Mouse (Mus musculus) CH12.LX (cell line): ENCODE results near the gene Cnrip1. TPM values are rescaled to one million over a fixed set of nuclear protein-coding genes. Genes with fewer than 3 reads are reported as not detected.

Source experiments
- DNase-seq: peaks from one replicate; pipeline ENCODE4 v3.0.0-alpha.2; 2013; ENCODE audit errors: extremely low read depth
- H3K27ac ChIP-seq: 2 replicates; pipeline ENCODE4 v1.5.1; 2012; ENCODE audit warnings: low read depth, mild to moderate bottlenecking, control low read depth, moderate library complexity; ENCODE audit not compliant: insufficient read depth
- H3K27me3 ChIP-seq: replicated peaks from 2 replicates; pipeline ENCODE3; 2012; ENCODE audit warnings: inconsistent platforms
- H3K36me3 ChIP-seq, 2 experiments: replicated peaks in 1 of 2; 2 replicates each; pipeline versions ENCODE3 to v1.6.1; 2012; ENCODE audit warnings: inconsistent platforms in 1 of 2, low read length in 1 of 2, mild to moderate bottlenecking in 1 of 2, mixed read lengths in 1 of 2, moderate library complexity in 1 of 2; ENCODE audit not compliant: control insufficient read depth in 1 of 2, insufficient read depth in 1 of 2
- H3K4me1 ChIP-seq, 2 experiments: 2 replicates each; pipeline ENCODE4 v1.6.1; 2012; ENCODE audit warnings: inconsistent platforms in 1 of 2, moderate library complexity in 1 of 2; ENCODE audit not compliant: insufficient read depth in 2 of 2, control insufficient read depth in 1 of 2
- H3K4me2 ChIP-seq: 2 replicates; pipeline ENCODE4 v1.6.1; 2012; ENCODE audit warnings: low read depth, mild to moderate bottlenecking, control low read depth; ENCODE audit not compliant: poor library complexity, insufficient read depth, severe bottlenecking
- H3K4me3 ChIP-seq, 3 experiments: fragments of 150-350 bp in 1 of 3; sonication (generic) in 1 of 3; replicated peaks in 1 of 3; 2 replicates each; pipeline versions ENCODE3 to v1.5.1; 2011 to 2012; ENCODE audit warnings: low read depth in 2 of 3, low read length in 2 of 3, mild to moderate bottlenecking in 2 of 3, moderate library complexity in 2 of 3, control low read depth in 1 of 3, improper control_type of control experiment in 1 of 3, inconsistent platforms in 1 of 3, mixed read lengths in 1 of 3; ENCODE audit not compliant: poor library complexity in 1 of 3
- H3K79me2 ChIP-seq: replicated peaks from 2 replicates; pipeline ENCODE4 v1.6.1; 2012; ENCODE audit warnings: mild to moderate bottlenecking, moderate library complexity; ENCODE audit not compliant: control insufficient read depth, poor library complexity, insufficient read depth, severe bottlenecking; ENCODE audit errors: extremely low read depth
- H3K9ac ChIP-seq: 2 replicates; pipeline ENCODE4 v1.6.1; 2012; ENCODE audit warnings: low read depth, mild to moderate bottlenecking, control low read depth, moderate library complexity; ENCODE audit not compliant: insufficient read depth
- H3K9me3 ChIP-seq: replicated peaks from 2 replicates; pipeline ENCODE3; 2012; ENCODE audit warnings: low read length, inconsistent platforms, mixed read lengths
- CHD2 ChIP-seq: IDR thresholded peaks from 2 replicates; pipeline ENCODE4 v1.6.1; 2011; ENCODE audit warnings: low read length, improper control_type of control experiment
- KAT2A ChIP-seq: IDR thresholded peaks from 2 replicates; pipeline ENCODE4 v1.6.1; 2012; ENCODE audit warnings: low read length, improper control_type of control experiment, inconsistent platforms; ENCODE audit not compliant: insufficient replicate concordance
- NRF1 ChIP-seq: IDR thresholded peaks from 2 replicates; pipeline ENCODE4 v1.6.1; 2014; ENCODE audit warnings: low read depth, mild to moderate bottlenecking, inconsistent platforms, low read length, improper control_type of control experiment, moderate library complexity
- RAD21 ChIP-seq: IDR thresholded peaks from 2 replicates; pipeline ENCODE4 v1.6.1; 2011; ENCODE audit warnings: low read depth, mild to moderate bottlenecking, low read length, improper control_type of control experiment, moderate library complexity
- RCOR1 ChIP-seq: conservative IDR thresholded peaks from 2 replicates; pipeline ENCODE4 v1.6.1; 2012; ENCODE audit warnings: low read depth, mild to moderate bottlenecking, inconsistent platforms, low read length, improper control_type of control experiment
- SMC3 ChIP-seq: IDR thresholded peaks from 2 replicates; pipeline ENCODE4 v1.6.1; 2011; ENCODE audit warnings: low read depth, low read length, improper control_type of control experiment
- USF1 ChIP-seq: IDR thresholded peaks from 2 replicates; pipeline ENCODE4 v1.6.1; 2014; ENCODE audit warnings: low read depth, mild to moderate bottlenecking, inconsistent platforms, low read length, improper control_type of control experiment
- dilution Hi-C: fragments of 300-500 bp; cut with MboI; formaldehyde crosslinking; loops from 2 replicates; pipeline ENCODE4 v1.14.3; 2020; ENCODE audit warnings: low sequenced_read_pairs; ENCODE audit not compliant: extremely low pct_unique_long_range_greater_than_20kb, extremely low pct_ligation_motif_present
- in situ Hi-C: fragments of 300-500 bp; cut with MboI; formaldehyde crosslinking; loops from 3 replicates; pipeline ENCODE4 v1.14.3; 2019; ENCODE audit warnings: low sequenced_read_pairs, low pct_ligation_motif_present, low pct_unique_long_range_greater_than_20kb, mixed read lengths
- polyA plus RNA-seq: library from polyadenylated mRNA; unstranded; fragments of >175 nt; gene quantifications from 2 replicates; pipeline ENCODE4 v1.2.1, GENCODE M21; 2012; ENCODE audit warnings: low read depth; ENCODE audit not compliant: insufficient read length
- total RNA-seq, 2 experiments: library from RNA; depleted of rRNA; stranded (reverse); fragments of 300-350 nt in 1 of 2; fragments of >200 nt in 1 of 2; gene quantifications; 2 replicates each; pipeline ENCODE4 v1.2.3; 2012 to 2014

Gene Cnrip1
- total and polyA plus RNA-seq, 3 experiments, result not detected

DNA sequence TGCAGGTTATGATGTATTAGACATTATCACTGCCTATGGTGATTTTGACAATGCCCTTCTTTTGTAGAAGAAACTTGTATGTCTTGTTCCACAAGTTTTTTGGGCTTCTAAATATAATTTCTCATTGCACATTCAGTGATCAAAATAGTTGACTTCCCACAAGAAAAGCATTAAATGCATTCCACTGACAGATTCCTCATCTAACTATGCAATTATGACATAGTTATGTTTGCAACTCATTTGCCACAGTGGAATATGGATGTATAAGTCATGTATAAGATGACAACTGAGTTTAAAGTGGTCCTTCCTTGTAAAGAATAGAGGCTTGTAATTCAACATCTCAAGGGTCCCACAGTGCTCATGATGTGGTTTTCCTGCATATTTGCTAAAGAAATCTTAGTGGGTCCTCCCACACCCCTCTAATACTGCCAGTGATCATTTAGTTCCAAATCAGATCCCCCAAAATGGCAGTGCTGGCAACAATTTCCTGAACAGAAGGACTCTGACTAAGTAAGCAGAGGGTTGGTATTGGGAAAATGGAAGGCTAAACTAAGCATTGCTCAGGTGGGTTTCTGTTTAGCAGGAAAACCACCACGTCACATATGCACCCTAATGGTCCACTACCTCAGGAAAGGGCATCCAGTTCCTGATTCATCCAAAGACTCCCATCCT is 61.2 kb downstream of the Cnrip1 start:
- Histone ChIP-seq H3K4me2 (no peak overlapping the region), H3K27ac (no peak overlapping the region), H3K79me2 (no peaks in the 10 kb centered on the region), H3K27me3 (no peaks in the 10 kb centered on the region), H3K4me3 (no peak overlapping the region), H3K9ac (no peak overlapping the region), H3K9me3 (peaks cover 4% of the 10 kb centered on the region), H3K36me3 (no peaks in the 10 kb centered on the region), H3K4me1 (peaks cover 0 to under 1% of the 10 kb centered on the region in 2 experiments; a peak in 1 of 4 replicates)
- TF ChIP-seq SMC3, result no peak
- TF ChIP-seq NRF1, result no peak
- TF ChIP-seq RCOR1, result no peak
- TF ChIP-seq USF1, result no peak
- TF ChIP-seq CHD2, result no peak
- TF ChIP-seq KAT2A, result no peak
- DNase-seq, result no peak
- in situ Hi-C loops, result no loop called here
- dilution Hi-C loops, result no loop called here

DNA sequence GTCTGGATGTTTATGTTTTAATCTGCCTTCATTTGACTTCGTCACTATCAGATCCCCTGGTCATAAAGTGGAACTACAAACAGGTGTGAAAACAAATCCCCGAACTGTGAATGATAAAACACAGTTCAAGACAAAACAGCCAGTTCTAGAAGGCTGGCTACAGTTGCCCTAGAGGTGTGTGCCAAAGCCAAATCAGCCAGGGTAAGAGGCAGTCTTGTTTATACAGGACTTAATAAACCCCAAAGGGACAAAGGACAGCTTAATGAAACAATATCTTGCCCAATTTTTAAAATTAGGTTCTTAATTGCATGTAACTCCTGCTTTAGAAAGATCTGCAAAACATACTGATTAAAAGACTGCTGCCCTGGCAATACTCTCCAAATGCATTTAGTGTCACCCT is 75.0 kb downstream of the Cnrip1 start:
- Histone ChIP-seq H3K4me1 (no peaks in the 10 kb centered on the region), H3K4me3 (no peak overlapping the region), H3K36me3 (no peaks in the 10 kb centered on the region), H3K79me2 (no peaks in the 10 kb centered on the region), H3K9me3 (no peaks in the 10 kb centered on the region), H3K9ac (no peak overlapping the region), H3K27me3 (no peaks in the 10 kb centered on the region), H3K4me2 (no peak overlapping the region), H3K27ac (no peak overlapping the region)
- in situ Hi-C loops, result no loop called here
- DNase-seq, result no peak
- no peak for TF ChIP-seq SMC3
- TF ChIP-seq RAD21, result no peak
- TF ChIP-seq USF1, result no peak
- dilution Hi-C loops, result no loop called here

Other genes starting within 250 kb of the Cnrip1 start
- 5.8 and 7.0 TPM in 2 replicates for gene Fbxo48, start 100.2 kb upstream of the Cnrip1 start, total RNA-seq (2012; rRNA removed)
- 6.5 and 9.0 TPM in 2 replicates for gene Fbxo48, start 100.2 kb upstream of the Cnrip1 start, total RNA-seq (2014; rRNA removed)
- gene Fbxo48, start 100.2 kb upstream of the Cnrip1 start, polyA plus RNA-seq, result 10.3 and 11.1 TPM in 2 replicates
- 137 and 166 TPM in 2 replicates for gene Plek, start 795 bp downstream of the Cnrip1 start, total RNA-seq (2012; rRNA removed)
- gene Plek, start 795 bp downstream of the Cnrip1 start, total RNA-seq (2014; rRNA removed), result 354 and 376 TPM in 2 replicates
- gene Plek, start 795 bp downstream of the Cnrip1 start, polyA plus RNA-seq, result 223 and 229 TPM in 2 replicates
- gene Ppp3r1, start 107.7 kb downstream of the Cnrip1 start, total RNA-seq (2012; rRNA removed), result 31.8 and 38.8 TPM in 2 replicates
- gene Ppp3r1, start 107.7 kb downstream of the Cnrip1 start, total RNA-seq (2014; rRNA removed), result 114 and 116 TPM in 2 replicates
- gene Ppp3r1, start 107.7 kb downstream of the Cnrip1 start, polyA plus RNA-seq, result 102 and 128 TPM in 2 replicates
- gene Wdr92, start 130.5 kb downstream of the Cnrip1 start, total RNA-seq (2012; rRNA removed), result 38.6 and 40.2 TPM in 2 replicates
- gene Wdr92, start 130.5 kb downstream of the Cnrip1 start, total RNA-seq (2014; rRNA removed), result 66.1 and 73.6 TPM in 2 replicates
- gene Wdr92, start 130.5 kb downstream of the Cnrip1 start, polyA plus RNA-seq, result 35.8 and 48.5 TPM in 2 replicates
- 82.7 and 129 TPM in 2 replicates for gene Pno1, start 160.0 kb downstream of the Cnrip1 start, total RNA-seq (2012; rRNA removed)
- 279 and 281 TPM in 2 replicates for gene Pno1, start 160.0 kb downstream of the Cnrip1 start, total RNA-seq (2014; rRNA removed)
- gene Pno1, start 160.0 kb downstream of the Cnrip1 start, polyA plus RNA-seq, result 151 and 155 TPM in 2 replicates
- gene C1d, start 206.0 kb downstream of the Cnrip1 start, total RNA-seq (2012; rRNA removed), result 71.8 and 96.8 TPM in 2 replicates
- gene C1d, start 206.0 kb downstream of the Cnrip1 start, total RNA-seq (2014; rRNA removed), result 117 and 128 TPM in 2 replicates
- gene C1d, start 206.0 kb downstream of the Cnrip1 start, polyA plus RNA-seq, result 88.9 and 93.2 TPM in 2 replicates